Mouse (Mus musculus): ENCODE results near the gene B4galnt1. TPM values are rescaled to one million over a fixed set of nuclear protein-coding genes. Genes with fewer than 3 reads are reported as not detected.

Gene B4galnt1
- total and polyA plus RNA-seq, 2 experiments from 2014 or later: 88.6 to 134 TPM

DNA sequence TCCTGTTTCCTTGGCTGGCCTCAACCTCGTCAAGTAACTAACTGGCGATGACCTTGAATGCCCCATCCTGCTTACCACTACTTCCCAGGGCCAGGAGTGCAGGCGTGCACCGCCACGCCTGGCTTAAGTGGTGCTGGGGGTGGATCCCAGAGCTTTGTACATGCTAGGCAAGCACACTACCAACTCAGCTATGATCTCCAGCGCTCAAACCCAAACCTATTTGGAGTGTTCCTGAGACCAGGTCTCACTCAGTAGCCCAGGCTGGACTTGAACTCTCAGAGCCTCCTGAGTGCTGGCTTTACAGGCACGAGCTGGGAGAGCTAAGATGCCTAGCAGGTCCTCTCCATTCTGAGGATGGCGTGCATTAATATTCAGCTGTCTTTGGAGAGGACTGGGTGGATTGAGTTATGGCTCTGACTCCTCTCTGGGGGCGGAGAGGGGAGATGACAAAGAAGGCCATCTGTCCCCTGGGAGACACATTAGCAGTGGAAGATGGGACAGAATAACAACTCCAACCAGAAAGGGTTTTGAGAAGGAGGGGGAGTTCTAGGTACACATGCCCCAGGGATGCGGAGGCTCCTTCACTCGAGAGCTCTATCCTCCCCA is 32.6 kb downstream of the B4galnt1 start:
- TF ChIP-seq CTCF (IDR thresholded peaks at IDR 0.05): no peak
- Histone ChIP-seq H3K4me2 (ENCODE audit: low read depth, low read length, poor library complexity, severe bottlenecking) (no peak overlapping the region), H3K27me3 (ENCODE audit: insufficient read depth, low read length) (no peaks in the 10 kb centered on the region), H3K36me3 (ENCODE audit: insufficient read depth, low read length) (peaks cover 34% of the 10 kb centered on the region), H3K9ac (replicated peaks; ENCODE audit: low read length, poor library complexity, severe bottlenecking) (no peak overlapping the region), H3K4me3 (ENCODE audit: low read depth, low read length) (no peak overlapping the region), H3K9me3 (ENCODE audit: low read length) (no peaks in the 10 kb centered on the region), H3K4me1 (ENCODE audit: insufficient read depth, low read length) (peaks cover 6% of the 10 kb centered on the region; the same call in 1 of the 2 replicates), H3K27ac (ENCODE audit: low read depth, low read length) (0 out of 2 replicates have a peak overlapping the region, but pooled peaks have one; percentile 12)
- DNase-seq (ENCODE audit: low spot score): no peak
- 90% methylated on average over 11 of the region's 11 CpGs for WGBS
- ATAC-seq (ENCODE audit: low FRiP score): no peak

DNA sequence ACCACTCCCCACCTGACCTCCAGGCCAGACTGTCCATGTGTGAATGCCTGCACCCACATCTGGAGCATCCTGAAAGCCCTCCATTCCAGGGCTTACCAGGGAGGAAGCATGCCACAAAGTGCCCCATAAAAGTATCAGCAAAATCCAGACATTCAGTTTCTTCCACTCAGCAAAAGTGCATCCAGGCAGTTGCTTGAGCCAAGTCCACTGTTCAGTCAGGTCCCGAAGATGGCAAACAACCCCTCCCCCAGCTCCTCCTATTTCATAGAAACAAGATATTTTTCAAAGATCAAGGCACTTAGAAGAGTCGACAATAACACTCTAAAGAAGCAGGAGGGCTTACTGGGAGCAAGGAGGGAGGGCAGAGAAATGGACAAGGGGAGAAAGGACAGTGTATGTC is 33.5 kb downstream of the B4galnt1 start:
- H3K4me1 ChIP-seq (ENCODE audit: insufficient read depth, low read length): peaks cover 6% of the 10 kb centered on the region; the same call in 1 of the 2 replicates
- no peak overlapping the region for H3K9ac ChIP-seq (replicated peaks; ENCODE audit: low read length, poor library complexity, severe bottlenecking)
- H3K27me3 ChIP-seq (ENCODE audit: insufficient read depth, low read length): no peaks in the 10 kb centered on the region
- no peak for DNase-seq (ENCODE audit: low spot score)
- 67% methylated on average over 2 of the region's 2 CpGs for WGBS
- no peak for ATAC-seq (ENCODE audit: low FRiP score)
- no peaks in the 10 kb centered on the region for H3K9me3 ChIP-seq (ENCODE audit: low read length)
- 0 out of 2 replicates have a peak overlapping the region, but pooled peaks have one; percentile 26 for H3K27ac ChIP-seq (ENCODE audit: low read depth, low read length)
- TF ChIP-seq CTCF (IDR thresholded peaks at IDR 0.05): no peak
- no peak overlapping the region for H3K4me3 ChIP-seq (ENCODE audit: low read depth, low read length)
- H3K4me2 ChIP-seq (ENCODE audit: low read depth, low read length, poor library complexity, severe bottlenecking): no peak overlapping the region
- peaks cover 29% of the 10 kb centered on the region for H3K36me3 ChIP-seq (ENCODE audit: insufficient read depth, low read length)

DNA sequence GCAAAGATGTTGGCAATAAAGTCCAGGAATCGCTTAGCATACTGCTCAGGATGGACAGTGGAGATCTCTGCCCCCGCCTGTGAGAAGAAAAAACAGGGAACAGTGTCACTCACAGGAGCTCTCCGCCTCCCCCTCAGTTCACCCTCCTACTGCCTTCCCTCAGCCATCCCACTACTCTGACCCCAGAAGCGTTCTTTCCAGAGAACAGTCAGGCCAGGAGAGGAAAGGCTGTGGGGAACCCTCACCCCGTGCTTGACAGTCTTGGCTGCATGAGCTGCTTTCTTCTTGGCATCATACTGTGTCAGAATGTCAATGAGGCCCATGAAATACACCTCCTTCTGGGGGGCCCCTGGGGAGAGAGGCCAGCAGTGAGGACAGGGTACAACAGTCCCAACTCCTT is 34.0 kb downstream of the B4galnt1 start:
- no peak for ATAC-seq (ENCODE audit: low FRiP score)
- Histone ChIP-seq H3K9me3 (ENCODE audit: low read length) (no peaks in the 10 kb centered on the region), H3K4me1 (ENCODE audit: insufficient read depth, low read length) (peaks cover 6% of the 10 kb centered on the region; the same call in 1 of the 2 replicates), H3K27me3 (ENCODE audit: insufficient read depth, low read length) (no peaks in the 10 kb centered on the region), H3K27ac (ENCODE audit: low read depth, low read length) (0 out of 2 replicates have a peak overlapping the region, but pooled peaks have one; percentile 26), H3K4me2 (ENCODE audit: low read depth, low read length, poor library complexity, severe bottlenecking) (no peak overlapping the region), H3K4me3 (ENCODE audit: low read depth, low read length) (no peak overlapping the region), H3K9ac (replicated peaks; ENCODE audit: low read length, poor library complexity, severe bottlenecking) (no peak overlapping the region), H3K36me3 (ENCODE audit: insufficient read depth, low read length) (peaks cover 34% of the 10 kb centered on the region)
- WGBS: 60% methylated on average over 5 of the region's 5 CpGs
- TF ChIP-seq CTCF (IDR thresholded peaks at IDR 0.05): no peak
- no peak for DNase-seq (ENCODE audit: low spot score)

DNA sequence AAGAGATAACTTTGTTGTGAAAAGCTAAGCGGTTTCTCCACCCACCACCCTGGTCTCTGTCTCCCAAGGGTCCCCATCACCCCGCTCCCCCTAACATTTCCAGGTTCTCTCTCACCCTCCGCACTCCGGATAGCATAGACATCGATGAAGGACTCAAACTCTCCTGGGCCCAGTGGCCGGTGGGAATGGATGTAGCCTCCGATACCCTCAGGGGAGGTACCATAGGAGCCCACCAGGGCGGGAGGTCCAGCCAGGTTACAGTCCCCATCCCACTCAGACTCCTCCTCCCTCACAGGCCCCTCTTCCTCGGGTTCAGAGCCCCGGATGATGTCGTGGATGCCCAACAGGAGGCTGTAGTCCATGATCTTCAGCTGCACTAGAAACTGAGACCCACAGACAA is 34.4 kb downstream of the B4galnt1 start:
- Histone ChIP-seq H3K27ac (ENCODE audit: low read depth, low read length) (no peak overlapping the region; the same call in 1 of the 2 replicates), H3K4me1 (ENCODE audit: insufficient read depth, low read length) (peaks cover 6% of the 10 kb centered on the region; the same call in 1 of the 2 replicates), H3K9ac (replicated peaks; ENCODE audit: low read length, poor library complexity, severe bottlenecking) (no peak overlapping the region), H3K27me3 (ENCODE audit: insufficient read depth, low read length) (no peaks in the 10 kb centered on the region), H3K4me2 (ENCODE audit: low read depth, low read length, poor library complexity, severe bottlenecking) (no peak overlapping the region), H3K9me3 (ENCODE audit: low read length) (no peaks in the 10 kb centered on the region), H3K36me3 (ENCODE audit: insufficient read depth, low read length) (peaks cover 34% of the 10 kb centered on the region), H3K4me3 (ENCODE audit: low read depth, low read length) (no peak overlapping the region)
- ATAC-seq (ENCODE audit: low FRiP score) (no peak), DNase-seq (ENCODE audit: low spot score) (no peak)
- TF ChIP-seq CTCF (IDR thresholded peaks at IDR 0.05): no peak
- 79% methylated on average over 11 of the region's 11 CpGs for WGBS

DNA sequence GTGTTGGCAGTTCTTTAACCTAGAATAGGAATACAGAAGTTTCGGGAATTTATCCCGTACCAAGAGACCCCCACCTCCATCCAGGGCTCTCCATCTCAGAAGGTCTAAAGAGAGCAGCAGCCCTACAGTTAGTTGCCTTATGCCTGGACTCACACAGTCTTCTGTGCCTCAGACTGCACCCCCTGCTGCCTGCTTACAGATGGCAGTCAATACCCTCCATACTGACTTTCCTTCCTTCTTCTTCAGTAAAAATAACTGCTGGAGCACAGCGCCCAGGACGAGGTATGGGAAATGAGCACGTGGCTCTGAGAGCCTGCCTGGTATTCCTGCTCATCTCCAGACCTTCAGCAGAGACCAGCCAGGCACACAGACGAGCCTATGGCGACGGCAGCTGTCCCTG is 35.3 kb downstream of the B4galnt1 start:
- H3K27me3 ChIP-seq (ENCODE audit: insufficient read depth, low read length): no peaks in the 10 kb centered on the region
- no peak for DNase-seq (ENCODE audit: low spot score)

GRCm38 (mm10) chr10:127203106-127203505 is 38.1 kb downstream of the B4galnt1 start:
- H3K4me3 ChIP-seq (ENCODE audit: low read depth, low read length): no peak overlapping the region
- no peaks in the 10 kb centered on the region for H3K27me3 ChIP-seq (ENCODE audit: insufficient read depth, low read length)
- H3K9ac ChIP-seq (replicated peaks; ENCODE audit: low read length, poor library complexity, severe bottlenecking): no peak overlapping the region
- ATAC-seq (ENCODE audit: low FRiP score) (no peak), DNase-seq (ENCODE audit: low spot score) (no peak)
- no peak for TF ChIP-seq CTCF (IDR thresholded peaks at IDR 0.05)
- no peaks in the 10 kb centered on the region for H3K9me3 ChIP-seq (ENCODE audit: low read length)
- H3K27ac ChIP-seq (ENCODE audit: low read depth, low read length): no peak overlapping the region
- no peaks in the 10 kb centered on the region for H3K4me1 ChIP-seq (ENCODE audit: insufficient read depth, low read length)
- WGBS: 94% methylated on average over 3 of the region's 3 CpGs
- H3K4me2 ChIP-seq (ENCODE audit: low read depth, low read length, poor library complexity, severe bottlenecking): no peak overlapping the region
- H3K36me3 ChIP-seq (ENCODE audit: insufficient read depth, low read length): peaks cover 52% of the 10 kb centered on the region

More for the DNA sequence above, 35.3 kb downstream of the B4galnt1 start:
- H3K9me3 ChIP-seq (ENCODE audit: low read length): no peaks in the 10 kb centered on the region
- 81% methylated on average over 8 of the region's 8 CpGs for WGBS
- peak; percentile 38 for TF ChIP-seq CTCF (IDR thresholded peaks at IDR 0.05)
- H3K9ac ChIP-seq (replicated peaks; ENCODE audit: low read length, poor library complexity, severe bottlenecking): no peak overlapping the region
- peaks cover 42% of the 10 kb centered on the region for H3K36me3 ChIP-seq (ENCODE audit: insufficient read depth, low read length)
- no peak overlapping the region for H3K4me3 ChIP-seq (ENCODE audit: low read depth, low read length)
- H3K4me1 ChIP-seq (ENCODE audit: insufficient read depth, low read length): peaks cover 6% of the 10 kb centered on the region; the same call in 1 of the 2 replicates
- ATAC-seq (ENCODE audit: low FRiP score): no peak
- H3K27ac ChIP-seq (ENCODE audit: low read depth, low read length): no peak overlapping the region
- no peak overlapping the region for H3K4me2 ChIP-seq (ENCODE audit: low read depth, low read length, poor library complexity, severe bottlenecking)
